Mouse (Mus musculus) adipocyte (in vitro differentiated cells): ENCODE results near the gene Capn8.

Experiments
- DNase-seq: peaks from one replicate; pipeline ENCODE4 v3.0.0-alpha.2; 2016; ENCODE audit warnings: low spot score

The Capn8 gene

DNA sequence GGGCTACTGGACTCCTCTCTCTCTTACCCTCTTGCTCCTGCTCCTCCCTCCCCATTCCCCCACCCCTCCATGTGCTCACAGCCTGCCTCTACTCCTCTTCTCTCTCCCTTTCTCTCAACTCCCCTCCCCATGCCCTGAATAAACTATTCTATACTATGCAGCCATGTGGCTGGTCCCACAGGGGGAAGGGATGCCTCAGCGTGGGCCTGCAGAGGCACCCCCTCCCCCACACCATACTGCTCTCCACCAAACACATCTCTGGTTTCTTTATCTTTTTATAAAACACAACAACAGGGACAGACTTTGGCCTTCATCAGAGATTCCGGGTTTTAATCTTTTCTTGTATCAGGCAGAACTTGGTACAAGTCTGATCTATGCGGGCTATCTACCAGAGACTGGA, 114.4 kb downstream of the Capn8 start:
- no peak for DNase-seq

DNA sequence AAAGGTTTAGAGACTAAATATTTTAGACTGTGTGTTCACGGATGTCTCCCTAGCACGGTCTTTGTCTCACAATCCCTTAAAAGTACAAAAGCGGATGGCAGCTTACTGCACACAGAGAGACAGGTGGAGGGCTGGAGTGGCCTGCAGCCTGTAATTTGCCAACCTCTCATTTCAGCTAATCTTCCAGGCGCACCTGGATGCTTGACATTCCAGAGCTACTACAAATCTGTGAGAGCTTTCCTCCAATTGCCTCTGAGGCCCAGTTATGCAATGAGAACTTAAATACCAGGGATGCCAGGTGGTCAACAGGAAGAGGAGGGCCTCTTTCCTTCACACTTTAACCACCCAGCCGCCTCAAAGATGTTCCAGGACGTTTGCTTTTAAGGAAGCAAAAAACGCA, 114.8 kb downstream of the Capn8 start:
- no peak for DNase-seq
